Mouse (Mus musculus): ENCODE data around the gene Dnajc5g. TPM values are rescaled to one million over a fixed set of nuclear protein-coding genes. Genes with fewer than 3 reads are reported as not detected.

Dnajc5g gene
- polyA plus RNA-seq, 1 experiment = not detected

- Histone ChIP-seq H3K27me3 (replicated peaks) (peaks cover 37% of the 10 kb centered on the region), H3K4me1 (peaks cover 27% of the 10 kb centered on the region), H3K4me3 (replicated peaks) (peak overlapping the region; percentile 80), H3K9me3 (no peaks in the 10 kb centered on the region), H3K36me3 (replicated peaks; ENCODE audit: low read length) (peaks cover 18% of the 10 kb centered on the region)
- TF ChIP-seq FLI1 (IDR thresholded peaks at IDR 0.05; ENCODE audit: low read length) = no peak
- TF ChIP-seq GATA1 (IDR thresholded peaks at IDR 0.05; ENCODE audit: borderline replicate concordance, low read length) = no peak
These were observed 23.0 kb upstream of the Dnajc5g start for GRCm38 (mm10) chr5:31082935-31083625.

- TF ChIP-seq GATA1 (IDR thresholded peaks at IDR 0.05; ENCODE audit: borderline replicate concordance, low read length) (no peak), FLI1 (IDR thresholded peaks at IDR 0.05; ENCODE audit: low read length) (no peak)
- Histone ChIP-seq H3K27me3 (replicated peaks) (peaks cover 46% of the 10 kb centered on the region), H3K9me3 (no peaks in the 10 kb centered on the region), H3K4me1 (peaks cover 27% of the 10 kb centered on the region), H3K36me3 (replicated peaks; ENCODE audit: low read length) (peaks cover 9% of the 10 kb centered on the region), H3K4me3 (replicated peaks) (no peak overlapping the region)
These were observed 22.1 kb upstream of the Dnajc5g start for GRCm38 (mm10) chr5:31083949-31084348.

GRCm38 (mm10) chr5:31086606-31087005, 19.5 kb upstream of the Dnajc5g start:
- peaks cover 72% of the 10 kb centered on the region for H3K27me3 ChIP-seq (replicated peaks)
- TF ChIP-seq GATA1 (IDR thresholded peaks at IDR 0.05; ENCODE audit: borderline replicate concordance, low read length) (no peak), FLI1 (IDR thresholded peaks at IDR 0.05; ENCODE audit: low read length) (no peak)

GRCm38 (mm10) chr5:31087131-31087530, 19.0 kb upstream of the Dnajc5g start:
- Histone ChIP-seq H3K36me3 (replicated peaks; ENCODE audit: low read length) (no peaks in the 10 kb centered on the region), H3K27me3 (replicated peaks) (peaks cover 77% of the 10 kb centered on the region), H3K9me3 (no peaks in the 10 kb centered on the region), H3K4me3 (replicated peaks) (no peak overlapping the region), H3K4me1 (peaks cover 27% of the 10 kb centered on the region)
- no peak for TF ChIP-seq GATA1 (IDR thresholded peaks at IDR 0.05; ENCODE audit: borderline replicate concordance, low read length)
- TF ChIP-seq FLI1 (IDR thresholded peaks at IDR 0.05; ENCODE audit: low read length) = no peak

More at GRCm38 (mm10) chr5:31086606-31087005, 19.5 kb upstream of the Dnajc5g start:
- no peak overlapping the region for H3K4me3 ChIP-seq (replicated peaks)
- no peaks in the 10 kb centered on the region for H3K9me3 ChIP-seq
- no peaks in the 10 kb centered on the region for H3K36me3 ChIP-seq (replicated peaks; ENCODE audit: low read length)
- H3K4me1 ChIP-seq = peaks cover 27% of the 10 kb centered on the region

GRCm38 (mm10) chr5:31092231-31092975, 13.7 kb upstream of the Dnajc5g start:
- Histone ChIP-seq H3K4me1 (peaks cover 38% of the 10 kb centered on the region), H3K27me3 (replicated peaks) (peaks cover 98% of the 10 kb centered on the region), H3K36me3 (replicated peaks; ENCODE audit: low read length) (no peaks in the 10 kb centered on the region), H3K4me3 (replicated peaks) (peak overlapping the region; percentile 83), H3K9me3 (peaks cover 4% of the 10 kb centered on the region)
- TF ChIP-seq GATA1 (IDR thresholded peaks at IDR 0.05; ENCODE audit: borderline replicate concordance, low read length) = no peak
- no peak for TF ChIP-seq FLI1 (IDR thresholded peaks at IDR 0.05; ENCODE audit: low read length)

GRCm38 (mm10) chr5:31093151-31094041, 12.7 kb upstream of the Dnajc5g start:
- Histone ChIP-seq H3K27me3 (replicated peaks) (peaks cover 97% of the 10 kb centered on the region), H3K4me3 (replicated peaks) (peak overlapping the region; percentile 83), H3K9me3 (peaks cover 5% of the 10 kb centered on the region), H3K4me1 (peaks cover 38% of the 10 kb centered on the region), H3K36me3 (replicated peaks; ENCODE audit: low read length) (no peaks in the 10 kb centered on the region)
- TF ChIP-seq FLI1 (IDR thresholded peaks at IDR 0.05; ENCODE audit: low read length) = no peak
- TF ChIP-seq GATA1 (IDR thresholded peaks at IDR 0.05; ENCODE audit: borderline replicate concordance, low read length) = no peak

GRCm38 (mm10) chr5:31094100-31094798, 11.8 kb upstream of the Dnajc5g start:
- Histone ChIP-seq H3K4me3 (replicated peaks) (peak overlapping the region; percentile 87), H3K4me1 (peaks cover 38% of the 10 kb centered on the region), H3K36me3 (replicated peaks; ENCODE audit: low read length) (no peaks in the 10 kb centered on the region), H3K27me3 (replicated peaks) (peaks cover 96% of the 10 kb centered on the region), H3K9me3 (peaks cover 5% of the 10 kb centered on the region)
- no peak for TF ChIP-seq GATA1 (IDR thresholded peaks at IDR 0.05; ENCODE audit: borderline replicate concordance, low read length)
- no peak for TF ChIP-seq FLI1 (IDR thresholded peaks at IDR 0.05; ENCODE audit: low read length)

- Histone ChIP-seq H3K36me3 (replicated peaks; ENCODE audit: low read length) (no peaks in the 10 kb centered on the region), H3K4me3 (replicated peaks) (peak overlapping the region; percentile 87), H3K27me3 (replicated peaks) (peaks cover 95% of the 10 kb centered on the region), H3K9me3 (peaks cover 5% of the 10 kb centered on the region), H3K4me1 (peaks cover 38% of the 10 kb centered on the region)
- TF ChIP-seq GATA1 (IDR thresholded peaks at IDR 0.05; ENCODE audit: borderline replicate concordance, low read length) (no peak), FLI1 (IDR thresholded peaks at IDR 0.05; ENCODE audit: low read length) (no peak)
These were observed 11.0 kb upstream of the Dnajc5g start for GRCm38 (mm10) chr5:31094799-31095691.

Data from megakaryocyte, embryonic 14.5 days (primary cell).